Mouse (Mus musculus) urinary bladder, adult 18-20 months (tissue): ENCODE measurements around the gene Arxes2.
"Not testable (repeated sequence)": the region's sequence is repeated elsewhere in the genome, so short reads cannot be mapped to it uniquely, and the experiment has no call there.

Source experiments
- DNase-seq, 2 experiments: peaks; one replicate each; pipeline ENCODE4 v3.0.0; 2022; ENCODE audit warnings: low spot score in 2 of 2, mixed read lengths in 2 of 2

Gene Arxes2

DNA sequence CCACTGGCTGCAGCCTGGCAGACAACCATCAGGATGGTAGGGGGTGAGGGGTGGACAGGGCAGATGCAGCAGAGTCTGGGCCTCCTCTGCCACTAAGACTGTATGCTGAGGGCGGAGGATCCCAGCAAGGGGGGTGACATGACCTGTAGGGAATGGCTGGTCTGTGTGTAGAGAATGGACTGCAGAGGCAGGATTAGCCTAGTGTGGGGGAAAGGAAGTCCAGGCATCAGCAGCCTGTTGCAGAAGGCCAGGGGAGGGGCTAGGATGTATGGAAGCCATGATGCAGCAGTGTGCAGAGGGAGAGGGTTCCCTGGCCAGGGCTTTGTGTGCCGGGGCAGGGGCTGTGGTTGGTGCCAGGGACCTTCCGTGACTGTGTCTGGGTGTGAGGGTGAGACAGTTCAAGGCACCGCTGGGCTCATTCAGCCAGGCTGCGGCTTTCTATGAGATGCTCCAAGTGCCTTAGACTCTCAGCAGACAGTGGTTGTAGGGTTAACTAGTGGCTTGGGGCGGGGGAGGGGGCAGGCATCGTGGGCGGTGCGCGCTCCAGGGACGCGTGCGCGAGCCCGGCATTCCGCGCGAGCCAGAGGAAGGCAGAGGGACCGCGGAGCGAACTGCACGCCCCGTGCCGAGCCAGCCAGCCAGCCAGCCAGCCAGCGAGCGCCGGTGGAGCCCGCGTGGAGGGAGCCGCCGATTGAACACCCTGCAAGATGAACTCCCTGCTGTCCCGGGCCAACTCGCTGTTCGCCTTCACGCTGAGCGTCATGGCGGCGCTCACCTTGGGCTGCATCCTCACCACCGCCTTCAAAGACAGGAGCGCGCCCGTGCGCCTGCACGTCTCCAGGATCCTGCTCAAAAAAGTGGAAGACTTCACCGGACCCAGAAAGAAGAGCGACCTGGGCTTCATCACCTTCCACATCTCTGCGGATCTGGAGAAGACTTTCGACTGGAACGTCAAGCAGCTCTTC lies 39.5 kb downstream of the Arxes2 start, which contains the start of gene Arxes1:
Gene Arxes1 (plus strand): TSS at position 569 of the 965 bp plus-strand sequence.
- not testable (repeated sequence) for DNase-seq

- no peak for DNase-seq
These were observed 50.1 kb downstream of the Arxes2 start for GRCm38 (mm10) chrX:136043726-136044125.
